Mouse (Mus musculus): ENCODE data around the gene Neil3.
"Not testable (repeated sequence)": the region's sequence is repeated elsewhere in the genome, so short reads cannot be mapped to it uniquely, and the experiment has no call there.

Neil3 gene

DNA sequence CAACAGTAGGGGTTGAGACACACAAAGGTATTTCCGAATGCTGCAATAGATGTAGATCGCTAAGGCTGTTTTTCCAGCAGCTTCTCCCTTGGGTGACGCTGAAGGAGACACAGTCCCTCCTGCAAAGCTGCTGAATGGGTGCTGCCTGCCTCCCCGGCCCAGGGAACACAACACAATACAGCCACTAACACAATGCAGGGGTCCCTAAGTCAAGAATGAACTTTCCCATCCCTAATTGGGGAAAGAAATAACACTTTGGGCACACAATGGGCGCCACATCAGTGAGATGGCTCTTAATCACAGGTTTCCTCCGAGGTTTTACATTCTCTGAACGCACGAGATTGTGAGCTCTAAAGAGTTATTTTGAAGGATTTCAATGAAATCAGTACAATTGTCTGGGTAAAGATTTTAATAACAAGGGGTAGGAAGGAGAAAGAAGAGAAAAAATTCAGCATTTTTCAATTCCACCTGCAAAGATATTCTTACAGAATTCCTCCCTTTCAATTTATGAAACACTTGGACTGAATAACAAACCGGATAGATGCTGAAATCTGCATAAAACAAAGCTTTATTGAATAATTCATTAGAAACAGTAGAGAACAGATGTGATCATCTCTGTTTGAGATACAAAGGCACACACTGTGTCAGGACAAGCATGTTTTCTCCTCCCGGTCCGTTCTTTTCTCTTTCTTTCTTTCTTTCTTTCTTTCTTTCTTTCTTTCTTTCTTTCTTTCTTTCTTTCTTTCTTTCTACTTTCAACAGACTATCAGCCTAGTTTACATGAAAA is 38.6 kb downstream of the Neil3 start:
- H3K27me3 ChIP-seq (ENCODE audit: control insufficient read depth, insufficient read depth, low read length, poor library complexity, severe bottlenecking), result no peaks in the 10 kb centered on the region
- H3K36me3 ChIP-seq (ENCODE audit: control insufficient read depth, insufficient read depth, low read length, poor library complexity, severe bottlenecking), result no peaks in the 10 kb centered on the region
- no peak for DNase-seq (ENCODE audit: low read depth, low spot score)

DNA sequence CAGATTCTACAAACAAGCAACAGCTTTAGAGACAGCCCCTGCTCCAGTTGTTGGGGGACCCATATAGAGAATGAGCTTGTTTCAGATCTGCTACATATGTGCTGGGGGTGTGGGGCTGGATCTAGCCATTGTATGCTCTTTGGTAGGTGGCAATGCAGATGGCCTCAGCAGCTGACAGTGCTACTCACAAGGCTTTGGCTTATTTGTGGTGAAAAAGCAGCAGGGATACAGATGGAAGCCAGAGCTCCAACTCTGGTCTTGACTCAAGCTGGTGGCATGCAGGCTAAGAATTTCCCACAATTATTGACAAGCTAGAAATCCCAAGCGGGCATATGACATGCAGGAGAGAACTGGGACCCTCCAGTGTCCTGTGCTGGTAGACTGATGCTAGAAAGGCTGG is 40.8 kb downstream of the Neil3 start:
- DNase-seq (ENCODE audit: low read depth, low spot score), result no peak

DNA sequence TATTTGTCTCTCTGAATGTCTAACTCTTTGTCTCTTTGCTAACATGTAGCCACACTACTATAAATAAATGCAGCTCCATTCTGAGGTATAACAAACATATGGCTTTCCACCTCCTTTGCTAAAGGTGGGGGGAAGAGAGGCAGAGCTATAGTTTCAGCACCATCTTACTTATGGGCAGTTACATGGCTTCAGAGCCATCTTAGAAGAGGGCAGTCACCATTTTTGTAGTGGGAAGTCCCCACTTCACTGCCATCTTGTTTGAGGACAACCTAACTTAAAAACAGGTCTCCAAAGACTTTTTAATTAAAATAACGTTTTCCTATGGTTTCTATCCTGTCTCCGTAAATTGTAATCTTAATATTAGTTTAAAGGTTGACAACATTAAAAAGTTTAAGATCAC is 47.1 kb downstream of the Neil3 start:
- H3K36me3 ChIP-seq (ENCODE audit: control insufficient read depth, insufficient read depth, low read length, poor library complexity, severe bottlenecking), result no peaks in the 10 kb centered on the region
- no peak for DNase-seq (ENCODE audit: low read depth, low spot score)
- no peaks in the 10 kb centered on the region for H3K27me3 ChIP-seq (ENCODE audit: control insufficient read depth, insufficient read depth, low read length, poor library complexity, severe bottlenecking)

More for the DNA sequence above, 40.8 kb downstream of the Neil3 start:
- Histone ChIP-seq H3K27me3 (ENCODE audit: control insufficient read depth, insufficient read depth, low read length, poor library complexity, severe bottlenecking) (no peaks in the 10 kb centered on the region), H3K36me3 (ENCODE audit: control insufficient read depth, insufficient read depth, low read length, poor library complexity, severe bottlenecking) (no peaks in the 10 kb centered on the region)

DNA sequence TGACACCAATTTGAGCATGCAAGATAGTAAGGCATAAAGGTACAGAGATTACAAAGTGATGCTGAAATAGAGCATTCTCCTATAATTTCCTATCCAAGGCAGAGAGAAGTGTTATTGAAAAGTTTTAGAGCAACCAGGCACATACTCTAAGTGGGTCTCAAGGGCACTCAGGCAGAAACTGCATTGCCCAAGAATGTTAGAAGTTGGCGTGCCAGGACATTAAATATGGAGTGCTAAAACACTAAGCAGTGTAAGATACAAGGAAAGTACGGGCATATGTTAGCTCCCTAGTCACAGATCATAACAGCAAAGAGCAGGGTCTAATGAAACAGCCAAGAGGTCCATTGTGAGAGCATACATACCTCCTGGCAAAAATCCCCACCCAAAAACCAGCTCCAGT is 65.3 kb downstream of the Neil3 start:
- Histone ChIP-seq H3K27me3 (ENCODE audit: control insufficient read depth, insufficient read depth, low read length, poor library complexity, severe bottlenecking) (no peaks in the 10 kb centered on the region), H3K36me3 (ENCODE audit: control insufficient read depth, insufficient read depth, low read length, poor library complexity, severe bottlenecking) (no peaks in the 10 kb centered on the region)
- no peak for DNase-seq (ENCODE audit: low read depth, low spot score)

DNA sequence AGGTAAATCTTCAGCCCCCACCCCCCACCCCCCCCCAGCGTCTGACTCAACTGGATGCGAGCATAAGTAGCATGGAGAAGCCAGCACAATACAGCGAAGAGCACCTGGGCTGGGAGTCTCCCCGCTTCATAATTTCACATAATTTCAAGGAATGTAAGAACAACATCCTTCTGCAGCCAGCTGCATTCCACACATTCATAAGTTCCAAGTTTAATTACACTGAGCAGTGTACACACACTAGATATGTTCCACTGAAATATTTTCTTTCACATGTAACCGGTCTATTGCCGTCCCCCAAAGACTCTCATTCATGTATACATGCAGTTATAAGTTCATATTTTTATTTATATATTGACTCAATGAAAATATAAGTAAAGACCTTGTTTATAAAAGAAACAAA is 72.6 kb downstream of the Neil3 start:
- no peak for DNase-seq (ENCODE audit: low read depth, low spot score)
- no peaks in the 10 kb centered on the region for H3K36me3 ChIP-seq (ENCODE audit: control insufficient read depth, insufficient read depth, low read length, poor library complexity, severe bottlenecking)

DNA sequence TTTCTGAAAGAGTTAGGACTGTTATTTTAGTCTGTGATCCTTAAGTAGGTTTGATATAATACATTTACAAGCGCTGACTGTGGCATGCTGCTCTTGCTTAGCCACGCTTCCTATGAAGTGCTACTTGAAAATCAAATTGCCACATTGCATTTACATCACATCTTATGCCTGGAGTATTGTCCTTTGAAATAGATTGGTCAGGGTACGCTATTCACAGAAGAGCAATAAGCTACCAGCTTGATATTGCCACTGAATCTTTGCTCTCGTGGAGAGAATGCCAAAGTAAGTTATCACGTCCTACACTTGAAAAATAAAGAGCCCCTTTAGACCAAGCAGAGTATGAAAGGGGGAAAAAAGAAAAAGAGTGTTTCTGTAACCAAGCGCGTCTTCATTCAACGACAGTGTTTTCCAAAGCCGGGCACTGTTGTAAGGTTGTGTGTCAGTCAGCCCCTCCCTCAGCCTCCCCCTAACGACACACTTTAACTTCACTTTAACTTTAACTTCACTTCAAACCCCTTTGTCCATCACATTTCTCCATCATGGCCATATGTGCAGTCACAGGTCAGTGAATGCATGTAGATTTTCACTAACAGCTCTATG is 76.3 kb downstream of the Neil3 start:
- no peaks in the 10 kb centered on the region for H3K27me3 ChIP-seq (ENCODE audit: control insufficient read depth, insufficient read depth, low read length, poor library complexity, severe bottlenecking)
- no peak for DNase-seq (ENCODE audit: low read depth, low spot score)
- no peaks in the 10 kb centered on the region for H3K36me3 ChIP-seq (ENCODE audit: control insufficient read depth, insufficient read depth, low read length, poor library complexity, severe bottlenecking)

More for the DNA sequence above, 72.6 kb downstream of the Neil3 start:
- no peaks in the 10 kb centered on the region for H3K27me3 ChIP-seq (ENCODE audit: control insufficient read depth, insufficient read depth, low read length, poor library complexity, severe bottlenecking)

DNA sequence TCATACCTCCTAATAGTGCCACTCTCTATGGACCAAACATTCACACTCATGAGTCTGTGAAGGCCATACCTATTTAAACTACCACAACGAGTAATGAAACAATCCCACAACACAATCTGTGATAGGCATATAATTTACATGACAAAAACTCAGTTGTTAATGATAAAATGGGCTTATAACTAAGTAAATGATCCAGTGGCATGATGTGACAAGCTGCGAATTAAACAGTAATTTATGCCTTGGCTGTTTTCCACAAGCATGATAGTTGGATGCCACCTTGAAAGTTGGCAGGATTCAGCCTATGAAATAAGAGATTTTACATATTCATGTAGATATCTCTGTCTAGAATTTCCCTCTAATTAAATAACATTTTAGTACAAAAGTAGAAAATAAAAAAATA is 99.3 kb downstream of the Neil3 start:
- DNase-seq (ENCODE audit: low read depth, low spot score), result no peak
- Histone ChIP-seq H3K27me3 (ENCODE audit: control insufficient read depth, insufficient read depth, low read length, poor library complexity, severe bottlenecking) (no peaks in the 10 kb centered on the region), H3K36me3 (ENCODE audit: control insufficient read depth, insufficient read depth, low read length, poor library complexity, severe bottlenecking) (no peaks in the 10 kb centered on the region)

DNA sequence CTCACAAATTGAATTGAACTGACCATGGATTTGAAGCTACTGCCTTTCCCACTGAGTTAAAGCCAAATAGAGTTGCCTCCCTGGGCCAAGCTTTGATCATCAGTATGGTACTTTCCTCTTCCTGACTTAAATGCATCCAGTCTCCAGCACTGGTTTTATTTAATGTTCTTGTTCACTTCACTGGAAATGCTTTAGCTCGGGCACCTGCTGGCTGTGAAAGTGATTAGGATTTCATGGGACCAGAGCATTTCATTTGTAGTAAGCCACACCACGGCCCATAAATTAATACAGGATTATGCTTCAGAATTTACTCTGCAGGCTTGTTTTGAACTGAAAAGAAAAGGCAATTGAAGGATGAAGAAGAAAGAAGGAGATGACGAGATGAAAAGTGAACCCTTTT is 100.8 kb downstream of the Neil3 start:
- H3K36me3 ChIP-seq (ENCODE audit: control insufficient read depth, insufficient read depth, low read length, poor library complexity, severe bottlenecking); DNase-seq (ENCODE audit: low read depth, low spot score); H3K27me3 ChIP-seq (ENCODE audit: control insufficient read depth, insufficient read depth, low read length, poor library complexity, severe bottlenecking): not testable (repeated sequence)

All from splenic B cell, adult 2 months (primary cell).